Mouse (Mus musculus) spleen, adult 2 months (tissue): ENCODE measurements around the gene Atf1. TPM values are rescaled to one million over a fixed set of nuclear protein-coding genes. Genes with fewer than 3 reads are reported as not detected.

Experiments
- DNase-seq, 2 experiments: peaks; one replicate each; pipeline versions ENCODE4 v3.0.0 to v3.0.0-alpha.2; 2012 to 2021; ENCODE audit warnings: low spot score in 2 of 2, low read depth in 1 of 2
- H3K27ac ChIP-seq: fragments of 200-500 bp; 2 replicates; pipeline ENCODE4 v1.5.1; 2012; ENCODE audit warnings: low read length, inconsistent platforms; ENCODE audit not compliant: insufficient read depth
- H3K27me3 ChIP-seq: fragments of 200-500 bp; 2 replicates; pipeline ENCODE4 v1.6.1; 2012; ENCODE audit warnings: mild to moderate bottlenecking, moderate library complexity, low read length, inconsistent platforms; ENCODE audit not compliant: control insufficient read depth, insufficient read depth
- H3K36me3 ChIP-seq: fragments of 200-500 bp; 2 replicates; pipeline ENCODE4 v1.6.1; 2012; ENCODE audit warnings: mild to moderate bottlenecking, low read length, inconsistent platforms; ENCODE audit not compliant: control insufficient read depth, insufficient read depth
- H3K4me1 ChIP-seq: fragments of 200-500 bp; 2 replicates; pipeline ENCODE4 v1.6.1; 2011; ENCODE audit warnings: inconsistent platforms; ENCODE audit not compliant: control insufficient read depth, insufficient read depth, insufficient read length
- H3K4me3 ChIP-seq: fragments of 200-500 bp; 2 replicates; pipeline ENCODE4 v1.5.1; 2011; ENCODE audit warnings: mild to moderate bottlenecking, inconsistent platforms; ENCODE audit not compliant: insufficient read depth, insufficient read length; ENCODE audit errors: extremely low read depth
- CTCF ChIP-seq: fragments of 200-500 bp; IDR thresholded peaks from 2 replicates; pipeline ENCODE4 v1.5.1; 2011; ENCODE audit warnings: mild to moderate bottlenecking, inconsistent platforms; ENCODE audit not compliant: insufficient read depth, insufficient read length, insufficient replicate concordance; ENCODE audit errors: extremely low read depth
- POLR2A ChIP-seq: fragments of 200-500 bp; IDR thresholded peaks from 2 replicates; pipeline ENCODE4 v1.6.1; 2011; ENCODE audit warnings: low read depth, low read length, inconsistent platforms
- WGBS: fragments of 180-500 bp; shearing (Covaris S2); methylation state at CpG from one replicate; pipeline ENCODE4 v1.1.7; 2018; 5-methylcytosine and 5-hydroxymethylcytosine counted together
- polyA plus RNA-seq: library from polyadenylated mRNA; depleted of rRNA; stranded (reverse); fragments of >200 nt; gene quantifications from 2 replicates; pipeline ENCODE4 v1.2.3, GENCODE M21; 2012

Atf1 gene
- polyA plus RNA-seq, 1 experiment = 44.5 TPM

- Histone ChIP-seq H3K4me1 (no peaks in the 10 kb centered on the region), H3K36me3 (peaks cover 39% of the 10 kb centered on the region), H3K4me3 (no peak overlapping the region), H3K27ac (no peak overlapping the region), H3K27me3 (no peaks in the 10 kb centered on the region)
- WGBS = 92% methylated on average over 11 of the region's 11 CpGs
- no peak for TF ChIP-seq POLR2A
- TF ChIP-seq CTCF = no peak
- no peak for DNase-seq
These were observed 28.5 kb upstream of the Atf1 start for GRCm38 (mm10) chr15:100198983-100199745.

DNA sequence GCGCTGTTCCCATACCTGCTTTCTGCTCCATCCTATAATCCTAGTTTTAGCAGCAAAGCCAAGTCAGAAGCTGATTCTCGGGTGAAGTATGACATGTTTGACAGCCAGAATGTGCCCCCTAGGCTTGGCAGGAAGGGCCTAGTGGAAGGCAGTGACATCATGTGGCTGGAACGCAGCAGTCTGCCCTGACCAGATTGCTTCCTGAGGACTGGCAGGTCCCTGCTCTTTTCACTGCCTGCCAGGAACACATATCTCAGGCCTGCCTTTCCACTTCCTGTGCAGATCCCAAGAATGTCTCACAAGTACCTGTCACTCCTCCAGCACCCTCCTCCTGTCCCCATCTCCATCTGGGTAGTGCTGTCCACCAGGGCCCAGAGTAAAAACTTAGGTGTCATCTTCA lies 27.8 kb upstream of the Atf1 start:
- Histone ChIP-seq H3K4me3 (no peak overlapping the region), H3K27me3 (no peaks in the 10 kb centered on the region), H3K4me1 (no peaks in the 10 kb centered on the region; the same call in 1 of the 2 replicates), H3K36me3 (peaks cover 40% of the 10 kb centered on the region), H3K27ac (no peak overlapping the region)
- WGBS = 86% methylated on average over 3 of the region's 3 CpGs
- TF ChIP-seq CTCF (no peak), POLR2A (no peak)
- no peak for DNase-seq

- no peak overlapping the region for H3K4me3 ChIP-seq
- H3K36me3 ChIP-seq = peaks cover 43% of the 10 kb centered on the region
- no peak for TF ChIP-seq CTCF
- no peak for TF ChIP-seq POLR2A
- H3K27me3 ChIP-seq = no peaks in the 10 kb centered on the region
- 93% methylated on average over 3 of the region's 3 CpGs for WGBS
- no peaks in the 10 kb centered on the region; the same call in 1 of the 2 replicates for H3K4me1 ChIP-seq
- DNase-seq = no peak
- H3K27ac ChIP-seq = no peak overlapping the region
These were observed 25.8 kb upstream of the Atf1 start for GRCm38 (mm10) chr15:100201806-100202205.

GRCm38 (mm10) chr15:100202431-100203015 lies 25.1 kb upstream of the Atf1 start:
- TF ChIP-seq CTCF (no peak), POLR2A (no peak)
- DNase-seq = no peak
- Histone ChIP-seq H3K36me3 (peaks cover 43% of the 10 kb centered on the region), H3K27ac (no peak overlapping the region), H3K27me3 (no peaks in the 10 kb centered on the region), H3K4me3 (no peak overlapping the region), H3K4me1 (no peaks in the 10 kb centered on the region; the same call in 1 of the 2 replicates)
- WGBS = 96% methylated on average over 4 of the region's 4 CpGs

DNA sequence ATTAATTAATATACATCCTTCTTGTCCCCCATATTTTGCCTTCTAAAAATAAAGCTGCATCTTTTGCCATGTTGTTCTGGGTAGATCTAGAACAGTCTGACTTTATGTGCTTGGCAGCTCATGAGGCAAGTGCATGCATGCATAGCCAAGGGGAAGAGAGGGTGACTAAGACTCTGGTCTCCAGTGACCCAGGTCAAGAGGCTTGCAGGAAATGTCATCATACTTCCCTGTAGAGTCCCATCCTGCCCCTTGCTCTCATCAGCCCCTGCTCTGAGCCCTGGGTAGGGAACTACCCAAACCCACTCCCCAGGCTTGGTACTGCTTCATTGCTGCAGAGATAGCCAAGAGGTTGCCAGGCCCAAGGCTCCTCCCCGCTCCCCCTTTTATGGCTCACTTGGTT lies 23.0 kb upstream of the Atf1 start:
- peaks cover 44% of the 10 kb centered on the region for H3K36me3 ChIP-seq
- WGBS = 100% methylated on average over 1 of the region's 1 CpGs
- H3K27ac ChIP-seq = 0 out of 2 replicates have a peak overlapping the region, but pooled peaks have one; percentile 42

GRCm38 (mm10) chr15:100210013-100210412 lies 17.6 kb upstream of the Atf1 start:
- H3K4me3 ChIP-seq = no peak overlapping the region
- H3K4me1 ChIP-seq = no peaks in the 10 kb centered on the region
- H3K27me3 ChIP-seq = no peaks in the 10 kb centered on the region
- TF ChIP-seq CTCF (no peak), POLR2A (no peak)
- WGBS = 96% methylated on average over 3 of the region's 3 CpGs
- no peak overlapping the region for H3K27ac ChIP-seq
- peaks cover 43% of the 10 kb centered on the region for H3K36me3 ChIP-seq
- no peak for DNase-seq

More for the DNA sequence above, 23.0 kb upstream of the Atf1 start:
- H3K27me3 ChIP-seq = no peaks in the 10 kb centered on the region
- no peak overlapping the region for H3K4me3 ChIP-seq
- DNase-seq = no peak
- no peaks in the 10 kb centered on the region; the same call in 1 of the 2 replicates for H3K4me1 ChIP-seq
- TF ChIP-seq CTCF = no peak
- TF ChIP-seq POLR2A = no peak

DNA sequence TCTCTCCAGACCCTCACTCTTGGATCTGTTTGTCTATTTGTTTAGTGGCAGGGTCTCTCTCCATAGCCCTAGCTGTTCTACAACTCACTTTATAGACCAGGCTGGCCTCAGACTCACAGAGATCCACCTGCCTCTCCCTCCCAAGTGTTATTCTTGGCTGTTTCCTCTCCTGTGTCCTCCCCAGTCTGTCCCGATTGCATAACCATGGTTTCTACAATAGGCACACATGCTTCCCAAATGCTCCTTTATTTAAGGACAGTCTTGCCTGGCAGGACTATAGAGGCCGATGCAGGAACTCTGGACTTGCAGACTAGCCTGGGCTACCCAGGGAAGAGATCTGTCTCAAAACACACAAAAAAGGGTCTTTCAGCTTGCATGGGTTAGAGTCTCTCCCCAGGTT lies 14.3 kb upstream of the Atf1 start:
- peaks cover 39% of the 10 kb centered on the region for H3K36me3 ChIP-seq
- no peak overlapping the region for H3K27ac ChIP-seq
- no peak for TF ChIP-seq POLR2A
- no peak for DNase-seq
- 90% methylated on average over 2 of the region's 2 CpGs for WGBS
- no peaks in the 10 kb centered on the region for H3K4me1 ChIP-seq
- H3K27me3 ChIP-seq = no peaks in the 10 kb centered on the region
- no peak overlapping the region for H3K4me3 ChIP-seq
